Mouse (Mus musculus) limb, embryonic 14.5 days (tissue): ENCODE measurements at regions not wholly inside any gene's neighbourhood (a gene's known extent, or its start where the extent isn't known, plus 50 kb on each side); places are given as distances from the start of the nearest gene placed in this dataset.

Source experiments
- ATAC-seq: fragments of 200-750 bp; cut with Nextera tagmentation; 2 replicates; pipeline ENCODE4 v1.8.0; 2017; ENCODE audit warnings: low read depth, moderate number of reproducible peaks, moderate TSS enrichment; ENCODE audit not compliant: low FRiP score
- DNase-seq: peaks from one replicate; pipeline ENCODE4 v3.0.0-alpha.2; 2015; ENCODE audit warnings: low spot score
- H3K27ac ChIP-seq: fragments of 300-500 bp; sonication (generic); replicated peaks from 2 replicates; pipeline ENCODE4 v1.5.1; 2014; ENCODE audit warnings: low read depth, mild to moderate bottlenecking, low read length, moderate library complexity, mixed read lengths
- H3K27me3 ChIP-seq: fragments of 300-500 bp; sonication (generic); 2 replicates; pipeline ENCODE4 v1.6.1; 2014; ENCODE audit warnings: low read length, mixed read lengths; ENCODE audit not compliant: control insufficient read depth, insufficient read depth
- H3K36me3 ChIP-seq: fragments of 300-500 bp; sonication (generic); 2 replicates; pipeline ENCODE4 v1.6.1; 2014; ENCODE audit warnings: mild to moderate bottlenecking, low read length, moderate library complexity, mixed read lengths; ENCODE audit not compliant: control insufficient read depth, insufficient read depth
- H3K4me1 ChIP-seq: fragments of 300-500 bp; sonication (generic); 2 replicates; pipeline ENCODE4 v1.6.1; 2014; ENCODE audit warnings: antibody characterized with exemption, low read length, mixed read lengths; ENCODE audit not compliant: control insufficient read depth, insufficient read depth
- H3K4me2 ChIP-seq: fragments of 300-500 bp; sonication (generic); replicated peaks from 2 replicates; pipeline ENCODE4 v1.6.1; 2014; ENCODE audit warnings: low read depth, mild to moderate bottlenecking, low read length, moderate library complexity; ENCODE audit not compliant: severe bottlenecking
- H3K4me3 ChIP-seq: fragments of 300-500 bp; sonication (generic); replicated peaks from 2 replicates; pipeline ENCODE4 v1.5.1; 2014; ENCODE audit warnings: low read length
- H3K9ac ChIP-seq: fragments of 300-500 bp; sonication (generic); 2 replicates; pipeline ENCODE4 v1.6.1; 2014; ENCODE audit warnings: mild to moderate bottlenecking, low read depth, low read length, moderate library complexity; ENCODE audit not compliant: severe bottlenecking
- H3K9me3 ChIP-seq: fragments of 300-500 bp; sonication (generic); 2 replicates; pipeline ENCODE4 v1.6.1; 2016; ENCODE audit warnings: low read length; ENCODE audit not compliant: control insufficient read depth
- POLR2A ChIP-seq: fragments of 200-500 bp; IDR thresholded peaks from 2 replicates; pipeline ENCODE4 v1.8.0; 2012; ENCODE audit warnings: inconsistent platforms, mild to moderate bottlenecking, moderate library complexity, borderline replicate concordance; ENCODE audit not compliant: insufficient read depth, insufficient read length; ENCODE audit errors: extremely low read depth
- WGBS: fragments of 180-500 bp; shearing (Covaris S2); extraction: QIAGEN DNeasy Blood & Tissue Kit; methylation state at CpG from one replicate; pipeline ENCODE4 v1.1.7; 2014; 5-methylcytosine and 5-hydroxymethylcytosine counted together

DNA sequence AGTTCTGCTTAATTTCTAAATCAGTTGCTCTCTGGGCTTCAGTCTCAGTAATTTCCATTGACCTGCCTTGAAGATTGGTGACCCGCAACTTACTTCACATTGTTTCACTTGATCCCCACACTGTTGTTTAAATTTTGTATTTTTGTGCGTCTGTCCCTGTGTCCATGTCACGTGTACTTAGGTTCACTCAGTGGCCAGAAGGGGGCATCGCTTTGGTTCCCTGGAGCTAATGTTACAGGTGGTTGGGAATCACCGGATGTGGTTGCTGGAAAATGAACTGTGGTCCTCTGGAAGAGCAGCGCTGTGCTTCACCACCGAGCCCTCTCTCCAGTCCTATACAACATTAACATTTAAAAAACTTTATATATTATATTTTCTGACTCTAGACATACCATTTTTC is 397.8 kb downstream of the Klf5 start:
- Histone ChIP-seq H3K9me3 (no peaks in the 10 kb centered on the region), H3K27me3 (no peaks in the 10 kb centered on the region), H3K9ac (no peak overlapping the region), H3K27ac (no peak overlapping the region), H3K4me1 (no peaks in the 10 kb centered on the region), H3K4me2 (no peak overlapping the region), H3K4me3 (no peak overlapping the region), H3K36me3 (no peaks in the 10 kb centered on the region)
- DNase-seq, result no peak
- 91% methylated on average over 7 of the region's 7 CpGs for WGBS
- no peak for TF ChIP-seq POLR2A
- no peak for ATAC-seq

DNA sequence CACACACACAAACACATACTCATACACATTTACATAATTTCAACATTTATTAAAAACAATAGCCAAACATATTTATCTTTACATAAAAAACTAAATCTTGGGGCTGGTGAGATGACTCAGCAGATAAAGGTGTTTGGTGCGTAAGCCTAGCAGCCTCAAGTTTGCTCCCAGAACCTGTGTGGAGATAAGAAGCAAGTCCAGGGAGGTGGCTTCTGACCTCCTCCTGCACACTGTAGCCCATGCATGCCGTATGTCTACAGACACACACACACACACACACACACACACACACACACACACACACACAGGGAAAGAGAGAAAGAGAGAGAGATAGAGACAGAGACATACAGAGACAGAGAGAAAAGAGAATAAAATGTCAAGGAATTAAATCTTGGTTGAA is 401.1 kb downstream of the Klf5 start:
- 73% methylated on average over 2 of the region's 2 CpGs for WGBS
- H3K4me1 ChIP-seq, result no peaks in the 10 kb centered on the region
- no peaks in the 10 kb centered on the region for H3K36me3 ChIP-seq
- H3K9me3 ChIP-seq, result no peaks in the 10 kb centered on the region
- H3K27ac ChIP-seq, result no peak overlapping the region
- no peak for ATAC-seq
- no peak for DNase-seq
- H3K4me2 ChIP-seq, result no peak overlapping the region
- no peak overlapping the region for H3K4me3 ChIP-seq
- H3K9ac ChIP-seq, result no peak overlapping the region
- TF ChIP-seq POLR2A, result no peak
- no peaks in the 10 kb centered on the region for H3K27me3 ChIP-seq

DNA sequence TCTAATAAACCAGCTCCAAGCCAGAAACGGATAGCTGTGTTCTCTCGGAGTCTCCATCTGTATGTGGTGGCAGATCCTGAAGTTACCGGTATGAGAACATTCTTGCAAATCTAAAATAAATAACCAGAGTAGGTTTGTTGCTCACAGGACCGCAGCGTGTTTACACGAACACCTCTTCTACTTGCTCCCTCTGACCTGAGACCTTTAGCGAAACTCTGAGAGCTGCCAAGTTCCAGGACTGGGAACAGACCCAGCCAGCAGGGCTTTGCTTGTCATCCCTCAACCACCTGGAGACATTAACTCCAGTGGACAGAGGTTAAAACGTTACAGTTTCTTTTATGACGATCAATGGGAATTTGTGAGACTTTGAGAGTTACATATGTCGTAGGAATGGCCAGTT is 407.5 kb downstream of the Klf5 start:
- H3K4me3 ChIP-seq, result no peak overlapping the region
- no peak overlapping the region for H3K9ac ChIP-seq
- H3K27ac ChIP-seq, result no peak overlapping the region
- H3K27me3 ChIP-seq, result no peaks in the 10 kb centered on the region
- H3K4me2 ChIP-seq, result no peak overlapping the region
- H3K4me1 ChIP-seq, result no peaks in the 10 kb centered on the region
- no peaks in the 10 kb centered on the region for H3K36me3 ChIP-seq
- DNase-seq, result no peak
- H3K9me3 ChIP-seq, result no peaks in the 10 kb centered on the region
- no peak for TF ChIP-seq POLR2A
- ATAC-seq, result no peak
- 84% methylated on average over 10 of the region's 10 CpGs for WGBS

DNA sequence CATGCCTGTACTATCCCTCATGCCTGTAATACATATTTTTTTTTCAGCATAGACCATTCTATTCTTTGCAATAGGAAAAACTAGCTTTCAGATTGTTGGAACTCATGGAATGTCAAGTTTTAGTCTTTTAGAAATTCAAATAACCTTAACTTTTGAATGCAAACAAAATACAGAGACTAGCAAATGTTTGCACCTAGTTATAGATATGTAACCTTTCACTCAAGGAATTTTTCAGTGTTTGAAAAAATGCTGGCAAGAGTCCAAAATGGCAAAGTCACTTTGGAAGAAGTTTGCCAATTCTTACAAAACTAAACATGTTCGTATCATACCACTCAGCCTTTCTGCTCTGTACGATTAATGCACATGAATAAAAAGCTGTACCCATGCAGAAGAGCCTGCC is 409.6 kb downstream of the Klf5 start:
- TF ChIP-seq POLR2A, result no peak
- Histone ChIP-seq H3K36me3 (no peaks in the 10 kb centered on the region), H3K4me3 (no peak overlapping the region), H3K4me1 (peaks cover 9% of the 10 kb centered on the region), H3K27me3 (no peaks in the 10 kb centered on the region), H3K4me2 (no peak overlapping the region), H3K27ac (no peak overlapping the region), H3K9me3 (no peaks in the 10 kb centered on the region), H3K9ac (no peak overlapping the region)
- DNase-seq (no peak), ATAC-seq (no peak)
- 70% methylated on average over 2 of the region's 2 CpGs for WGBS

DNA sequence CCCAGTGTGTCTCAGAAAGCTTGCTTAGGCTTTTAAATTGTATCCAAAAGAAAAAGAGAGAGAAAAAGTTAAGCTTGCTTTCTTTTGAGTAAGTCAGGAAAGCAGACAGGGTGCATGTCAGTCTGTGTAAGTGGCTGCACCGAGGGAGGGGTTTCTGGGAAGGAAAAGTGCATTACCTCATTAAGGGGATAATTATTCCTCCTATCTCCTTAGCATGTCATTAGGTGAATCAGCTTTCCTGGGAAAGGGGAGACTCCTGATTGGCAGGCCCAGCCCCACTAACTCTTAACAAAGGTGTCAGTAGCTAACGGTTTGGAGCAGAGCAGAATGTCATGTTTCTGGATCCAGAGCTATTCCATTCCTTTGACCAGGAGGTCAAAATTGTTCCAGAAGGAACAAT is 411.3 kb downstream of the Klf5 start:
- H3K27me3 ChIP-seq, result no peaks in the 10 kb centered on the region
- H3K27ac ChIP-seq, result no peak overlapping the region
- H3K4me2 ChIP-seq, result no peak overlapping the region
- ATAC-seq, result no peak
- H3K36me3 ChIP-seq, result no peaks in the 10 kb centered on the region
- no peak for DNase-seq
- WGBS, result 54% methylated on average over 2 of the region's 2 CpGs
- peaks cover 13% of the 10 kb centered on the region for H3K4me1 ChIP-seq
- no peak overlapping the region for H3K4me3 ChIP-seq
- H3K9ac ChIP-seq, result no peak overlapping the region
- no peak for TF ChIP-seq POLR2A
- H3K9me3 ChIP-seq, result no peaks in the 10 kb centered on the region

DNA sequence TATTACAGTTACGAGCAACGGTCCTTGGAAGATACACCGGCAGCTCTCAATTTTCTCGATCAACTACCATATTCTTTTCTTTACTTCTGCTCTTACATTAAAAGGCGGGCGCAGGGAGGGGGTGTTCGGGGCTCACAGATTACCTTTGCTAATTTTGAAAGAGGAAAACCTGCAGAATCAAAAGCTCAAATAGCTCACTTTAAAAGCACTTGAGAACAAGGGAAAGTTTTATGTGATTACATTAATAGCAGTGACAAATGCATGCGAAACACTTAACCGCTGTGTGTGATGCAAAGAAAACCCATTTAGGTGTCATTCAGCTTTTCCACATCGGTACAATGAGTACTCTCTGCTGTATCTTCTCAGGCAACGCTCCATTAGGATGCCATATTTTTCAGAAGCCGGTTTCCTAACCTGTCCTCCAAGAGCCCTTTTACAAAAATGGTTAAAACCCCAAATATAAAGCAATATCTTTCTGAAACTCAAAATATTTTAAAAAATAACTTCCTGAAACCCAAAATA is 412.2 kb downstream of the Klf5 start:
- Histone ChIP-seq H3K9me3 (no peaks in the 10 kb centered on the region), H3K36me3 (no peaks in the 10 kb centered on the region), H3K27me3 (no peaks in the 10 kb centered on the region), H3K9ac (no peak overlapping the region), H3K4me1 (peaks cover 13% of the 10 kb centered on the region), H3K27ac (no peak overlapping the region), H3K4me3 (no peak overlapping the region), H3K4me2 (no peak overlapping the region)
- 82% methylated on average over 12 of the region's 12 CpGs for WGBS
- TF ChIP-seq POLR2A, result no peak
- DNase-seq (no peak), ATAC-seq (no peak)
